Mouse (Mus musculus) right cerebral cortex, postnatal 25 days (tissue): ENCODE measurements around the gene Gm3183.
"Not testable (repeated sequence)": the region's sequence is repeated elsewhere in the genome, so short reads cannot be mapped to it uniquely, and the experiment has no call there.

Experiments
- DNase-seq: peaks from one replicate; pipeline ENCODE4 v3.0.0; 2022

Gm3183 gene

DNA sequence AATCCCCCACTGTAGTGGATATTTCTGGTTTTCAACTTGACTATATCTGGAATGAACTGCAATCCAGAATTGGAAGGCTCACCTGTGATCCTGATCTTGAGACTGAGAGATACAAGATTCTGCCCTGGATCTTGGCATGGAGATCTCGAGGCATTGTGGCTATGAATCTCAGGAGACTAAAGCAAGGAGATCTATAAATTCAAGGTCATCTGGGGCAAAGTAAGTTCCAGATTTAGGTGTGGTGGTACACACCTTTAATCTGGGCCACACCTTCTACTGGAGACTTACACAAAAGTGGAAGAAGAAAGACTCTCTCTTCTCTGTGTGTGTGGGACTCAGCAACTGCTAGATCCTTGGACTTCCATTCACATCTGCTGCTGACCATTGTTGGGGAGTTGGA lies at the start of gene Gm3183:
TSS of gene Gm3183 (plus strand) at position 301 of the 400 bp plus-strand sequence.
- not testable (repeated sequence) for DNase-seq
